Mouse (Mus musculus) neutrophil, adult 83 days (primary cell): ENCODE measurements around the gene Moxd2. TPM values are rescaled to one million over a fixed set of nuclear protein-coding genes. Genes with fewer than 3 reads are reported as not detected.

Source experiments
- total RNA-seq, 2 experiments: library from RNA; stranded (reverse); gene quantifications; one replicate each; pipeline ENCODE4 v1.2.4; 2023

Gene Moxd2
- not detected for total RNA-seq

DNA sequence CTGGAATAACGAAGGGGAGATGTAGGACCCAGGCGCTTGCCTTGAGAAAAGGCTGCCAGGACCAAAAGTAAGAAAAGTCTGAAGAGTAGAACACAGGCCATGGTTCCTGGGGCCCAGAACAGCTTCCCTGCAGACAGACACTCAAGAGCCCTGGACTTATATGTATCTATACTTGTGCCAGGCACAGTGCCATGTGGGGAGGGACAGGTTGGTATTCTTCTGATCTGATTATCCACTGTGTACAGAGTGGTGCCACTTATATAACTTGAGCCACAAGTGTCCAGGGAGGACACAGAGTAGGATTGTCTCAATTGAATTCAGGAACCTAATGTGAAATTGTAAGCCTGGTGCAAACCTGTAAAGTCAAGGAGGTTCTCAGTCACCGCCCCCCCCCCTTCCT, at the start of gene Moxd2:
Gene Moxd2 (minus strand): TSS at position 101 of the 400 bp plus-strand sequence.

DNA sequence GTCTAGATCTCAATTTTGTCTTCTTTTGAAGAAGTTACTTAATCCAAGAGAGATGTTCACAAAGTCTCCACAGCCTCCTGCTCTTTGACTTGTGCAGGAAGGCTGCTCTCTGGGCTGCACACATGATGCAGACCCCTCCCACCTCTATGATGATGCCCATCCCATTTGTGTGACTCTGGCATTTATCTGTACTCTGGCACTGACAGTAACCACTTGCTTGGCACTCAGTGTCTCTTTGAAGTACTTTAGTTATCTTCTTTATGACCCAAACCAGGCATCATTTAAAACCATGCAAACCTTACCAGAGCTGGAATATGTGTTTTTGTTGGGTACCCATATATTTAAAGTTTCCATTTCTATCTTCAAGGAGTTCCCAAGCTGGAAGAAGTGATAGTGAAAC, 13.0 kb upstream of the Moxd2 start, which contains the start of gene Prss58:
Gene Prss58 (minus strand): TSS at position 101 of the 400 bp plus-strand sequence.

Other genes starting within 250 kb of the Moxd2 start
- not detected for gene Prss58, start 12.9 kb upstream of the Moxd2 start, total RNA-seq
- not detected for gene 1700074P13Rik, start 53.1 kb upstream of the Moxd2 start, total RNA-seq
- not detected for gene Gm4744, start 64.4 kb upstream of the Moxd2 start, total RNA-seq
- not detected for gene 1810009J06Rik, start 77.3 kb upstream of the Moxd2 start, total RNA-seq
- not detected for gene Gm2663, start 112.0 kb upstream of the Moxd2 start, total RNA-seq
- not detected for gene 2210010C04Rik, start 148.0 kb upstream of the Moxd2 start, total RNA-seq